Mouse (Mus musculus): Measurements from ENCODE around the gene Il23a. TPM values are rescaled to one million over a fixed set of nuclear protein-coding genes. Genes with fewer than 3 reads are reported as not detected.
"Not testable (repeated sequence)": the region's sequence is repeated elsewhere in the genome, so short reads cannot be mapped to it uniquely, and the experiment has no call there.

Gene Il23a
- total RNA-seq, 2 experiments from 2014 or later, result not detected

DNA sequence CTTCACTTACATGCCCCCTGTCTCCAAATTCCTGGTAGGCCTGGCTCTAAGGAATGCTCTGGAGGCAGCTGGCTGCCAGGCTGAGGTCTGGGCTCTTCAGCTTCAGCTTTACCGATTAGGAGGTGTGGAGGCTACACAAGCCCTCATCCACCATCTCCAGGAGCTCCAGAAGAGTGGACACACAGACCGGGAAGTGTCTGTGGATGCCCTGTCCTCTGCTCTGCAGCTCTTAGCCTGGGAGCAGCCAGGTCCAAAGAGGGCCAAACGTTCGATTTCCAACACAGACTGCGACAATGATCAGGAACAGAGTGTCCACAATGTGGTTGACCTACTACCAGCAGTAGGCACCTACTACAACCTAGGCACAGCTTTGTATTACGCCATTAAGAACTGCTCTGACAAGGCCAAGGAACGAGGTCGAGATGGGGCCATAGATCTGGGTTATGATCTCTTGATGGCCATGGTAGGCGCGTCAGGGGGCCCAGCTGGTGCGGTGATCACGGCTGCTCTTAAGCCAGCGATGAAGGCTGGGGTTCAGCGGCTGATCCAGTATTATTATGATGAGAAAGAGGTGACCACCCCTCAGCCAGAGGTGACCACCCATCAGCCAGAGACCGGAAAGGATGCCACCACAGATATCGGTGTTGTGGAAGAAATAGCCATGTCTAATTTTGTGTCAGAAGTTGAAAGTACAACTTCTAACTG, 29.2 kb downstream of the Il23a start:
- no peak for DNase-seq (ENCODE audit: low spot score in 2 of 2)

DNA sequence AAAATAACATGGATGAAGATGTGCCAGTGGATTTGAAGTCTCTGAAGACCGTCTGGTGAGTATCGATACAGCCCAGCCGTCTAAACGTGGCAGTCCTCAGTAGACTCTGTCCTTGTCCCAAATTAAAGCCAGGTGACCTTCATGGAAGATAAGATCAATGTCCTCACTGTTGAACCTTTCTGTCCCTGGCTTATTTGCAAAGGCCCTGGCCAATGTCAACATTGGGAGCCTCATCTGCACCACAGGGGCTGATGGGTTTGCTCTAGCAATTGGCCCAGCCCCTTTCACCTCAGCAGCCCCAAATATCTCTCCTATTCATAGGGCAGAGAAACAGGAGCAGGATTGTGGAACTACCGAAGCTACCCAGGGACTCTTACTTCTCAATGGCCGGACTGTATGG, 30.2 kb downstream of the Il23a start, which contains the start of gene Apof:
Apof (plus strand) TSS at position 301 of the 400 bp plus-strand sequence.
- no peak for DNase-seq (ENCODE audit: low spot score in 2 of 2)

DNA sequence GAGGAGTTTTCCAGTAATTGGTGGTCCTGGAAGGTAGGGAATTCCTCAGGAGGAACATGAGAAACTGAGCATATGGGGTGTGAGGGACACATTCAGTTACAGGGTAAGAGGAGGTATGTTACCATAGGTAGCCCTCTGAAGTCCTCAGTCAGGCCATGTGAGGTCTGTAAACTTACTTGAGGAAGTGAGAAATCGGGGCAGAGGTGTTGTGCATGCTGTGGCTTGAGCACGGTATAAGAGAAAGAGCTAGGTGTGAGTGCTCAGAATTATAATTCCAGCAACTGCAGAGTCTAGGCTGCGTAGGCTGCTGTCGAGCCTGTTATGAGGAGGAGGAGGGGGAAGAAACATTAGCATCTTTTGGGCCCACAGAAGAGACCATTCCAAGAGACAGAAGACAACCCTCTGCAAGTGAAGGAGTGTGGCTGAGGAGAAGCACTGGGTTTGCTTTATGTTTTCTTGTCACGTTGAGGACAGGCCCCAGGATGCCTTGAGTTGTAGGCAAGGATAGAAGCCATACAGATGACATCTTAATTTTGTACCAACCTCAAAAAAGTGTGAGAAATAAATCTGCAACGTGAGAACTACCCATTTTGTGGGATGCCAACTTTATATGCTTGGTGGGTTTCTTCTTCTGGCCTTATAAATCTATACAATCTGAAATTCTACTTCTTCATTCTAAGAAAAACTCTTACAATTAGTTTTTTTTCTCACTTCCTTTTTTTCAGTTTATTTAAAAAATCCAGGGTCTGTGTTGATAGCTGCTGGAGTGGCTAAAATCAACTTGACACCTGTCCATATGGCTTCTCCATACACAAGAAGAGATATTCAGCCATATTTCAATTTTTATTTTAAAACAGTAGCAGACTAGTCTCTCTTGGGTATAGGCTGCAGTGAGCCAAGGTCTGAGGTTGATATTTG, 34.9 kb downstream of the Il23a start:
- DNase-seq (ENCODE audit: low spot score in 2 of 2), result no peak

DNA sequence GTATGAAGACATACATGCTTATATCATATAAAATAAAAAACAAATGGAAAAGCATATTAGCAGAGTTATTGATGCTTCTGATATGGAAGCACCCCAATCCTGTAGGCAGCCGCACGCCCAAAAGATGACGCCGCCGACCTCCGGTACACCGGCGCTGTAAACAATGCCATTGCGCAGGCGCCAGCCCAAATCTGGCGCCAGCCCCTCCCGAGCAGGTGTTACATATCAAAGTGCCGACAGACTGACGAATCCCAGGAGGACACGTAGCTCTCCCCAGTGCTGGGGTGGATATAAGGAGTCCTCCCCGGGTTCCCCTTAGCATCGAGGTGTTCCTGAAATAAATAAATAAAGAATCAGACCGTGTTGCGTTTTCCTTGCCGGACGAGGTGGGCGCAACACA, 36.3 kb downstream of the Il23a start:
- DNase-seq (ENCODE audit: low spot score in 2 of 2), result no peak

DNA sequence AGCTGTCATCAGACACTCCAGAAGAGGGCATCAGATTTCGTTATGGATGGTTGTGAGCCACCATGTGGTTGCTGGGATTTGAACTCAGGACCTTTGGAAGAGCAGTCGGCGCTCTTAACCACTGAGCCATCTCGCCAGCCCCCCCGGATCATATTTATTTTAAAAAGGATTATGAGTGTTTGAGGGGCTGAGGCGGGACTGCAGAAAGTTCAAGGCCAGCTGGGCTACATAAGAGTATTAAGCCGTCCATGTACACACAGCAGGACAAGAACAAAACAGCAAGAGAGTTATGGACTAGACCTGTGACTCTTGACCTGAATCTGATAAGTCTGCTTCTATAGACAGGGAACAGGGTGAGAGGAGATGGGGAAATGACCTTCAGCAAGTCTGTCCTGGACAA, 38.2 kb downstream of the Il23a start:
- not testable (repeated sequence) for DNase-seq (ENCODE audit: low spot score in 2 of 2)

DNA sequence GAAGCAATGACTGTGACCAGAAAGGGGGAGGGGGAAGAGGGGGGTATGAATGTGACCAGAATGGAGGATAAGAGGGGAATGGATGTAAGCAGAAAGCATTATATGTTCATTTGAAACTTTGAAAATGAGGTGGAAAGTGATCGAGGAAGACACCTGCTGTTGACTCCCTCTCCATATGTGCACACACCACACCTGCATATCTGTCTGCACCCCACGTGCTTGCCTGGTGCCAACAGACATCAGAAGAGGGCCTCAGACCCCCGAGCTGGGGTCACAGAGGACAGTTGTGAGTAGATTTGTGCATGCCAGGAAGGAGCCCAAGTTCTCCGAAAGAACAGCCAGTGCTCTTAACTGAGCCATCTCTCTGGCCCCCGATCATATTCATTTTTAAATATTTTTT, 38.6 kb downstream of the Il23a start:
- no peak for DNase-seq (ENCODE audit: low spot score in 2 of 2)

DNA sequence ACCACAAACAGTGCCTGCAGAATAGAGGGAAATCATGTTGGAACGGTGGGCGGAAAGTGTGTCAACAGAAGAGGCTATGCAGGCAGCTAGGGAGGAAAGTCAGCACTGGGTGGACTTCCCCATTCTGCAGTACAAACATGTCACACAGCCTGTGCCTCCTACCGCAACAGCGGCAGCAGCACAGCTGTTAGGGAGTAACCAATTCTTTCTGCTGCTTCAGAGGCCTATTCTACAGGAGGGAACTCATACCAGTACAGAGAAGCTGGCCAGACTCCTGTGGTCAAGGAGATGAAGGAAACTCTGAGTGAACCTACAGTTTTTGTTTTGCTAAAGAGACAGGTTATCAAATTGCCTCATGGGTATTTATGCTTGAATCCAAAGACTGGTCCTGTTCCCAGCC, 39.6 kb downstream of the Il23a start:
- DNase-seq (ENCODE audit: low spot score in 2 of 2), result no peak

DNA sequence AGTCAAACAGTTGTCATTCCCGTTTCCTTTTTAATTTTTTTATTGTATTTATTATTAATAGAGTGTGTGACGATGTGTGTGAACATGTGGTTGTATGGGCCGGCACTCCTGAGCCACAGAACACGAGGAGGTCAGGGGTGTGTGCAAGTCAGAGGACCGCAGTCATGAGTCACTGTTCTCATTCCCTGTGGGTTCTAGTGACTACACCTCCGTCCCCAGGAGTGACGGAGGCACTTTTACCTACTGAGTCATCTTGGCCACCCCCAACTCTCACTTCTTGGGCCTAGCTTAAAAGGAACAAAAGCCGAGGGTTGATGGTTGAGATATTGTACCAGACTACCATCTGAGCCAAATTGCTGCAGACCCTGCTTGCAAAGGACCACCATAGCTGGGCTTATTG, 42.2 kb downstream of the Il23a start:
- no peak for DNase-seq (ENCODE audit: low spot score in 2 of 2)

DNA sequence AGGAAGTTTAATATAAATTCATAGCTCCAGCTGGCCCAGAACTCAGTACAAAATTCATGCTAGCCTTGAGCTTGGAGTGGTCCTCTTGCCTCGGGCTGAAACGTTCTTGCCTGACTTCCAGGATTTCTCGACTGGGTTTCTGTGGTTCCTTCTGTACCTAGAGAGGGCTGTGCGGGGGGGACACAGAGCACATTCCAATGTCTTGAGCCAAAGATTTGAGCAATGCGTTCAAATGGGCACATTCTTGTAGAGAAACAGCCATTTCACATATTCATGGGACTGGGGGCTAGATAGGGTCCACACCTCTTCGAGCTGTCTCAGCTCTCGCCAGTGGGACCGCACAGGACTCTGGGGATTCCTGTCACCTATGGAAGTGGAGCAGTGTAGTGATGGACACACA, 42.6 kb downstream of the Il23a start:
- no peak for DNase-seq (ENCODE audit: low spot score in 2 of 2)

DNA sequence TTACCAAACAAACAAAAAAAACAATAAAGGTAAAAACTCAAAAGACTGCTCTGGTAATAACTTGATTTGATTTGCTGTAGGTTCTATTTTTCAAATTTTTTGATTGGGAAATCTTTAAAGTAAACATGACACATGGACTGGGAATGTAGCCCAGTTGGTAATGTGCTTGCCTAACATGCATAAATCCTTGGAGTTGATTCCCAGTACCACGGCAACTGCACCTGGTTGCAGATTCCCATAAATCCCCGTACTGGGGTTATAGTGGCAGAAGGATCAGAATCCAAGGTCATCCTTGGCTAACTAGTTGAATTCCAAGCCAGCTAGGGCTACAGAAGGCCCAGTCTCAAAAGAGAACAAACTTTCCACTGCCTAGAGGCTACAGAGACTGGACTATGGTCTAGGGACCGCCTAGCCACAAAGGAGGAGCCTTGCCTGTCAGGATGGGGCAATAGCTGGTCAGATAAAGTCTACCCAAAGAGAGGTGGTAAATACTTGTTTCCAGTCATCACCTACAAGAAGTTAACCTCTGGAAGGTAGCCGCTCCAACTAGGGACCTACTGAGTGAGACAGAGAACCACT, 44.8 kb downstream of the Il23a start, which contains the start of gene Apon:
Apon (plus strand) TSS at position 420 of the 579 bp plus-strand sequence.
- no peak for DNase-seq (ENCODE audit: low spot score in 2 of 2)

DNA sequence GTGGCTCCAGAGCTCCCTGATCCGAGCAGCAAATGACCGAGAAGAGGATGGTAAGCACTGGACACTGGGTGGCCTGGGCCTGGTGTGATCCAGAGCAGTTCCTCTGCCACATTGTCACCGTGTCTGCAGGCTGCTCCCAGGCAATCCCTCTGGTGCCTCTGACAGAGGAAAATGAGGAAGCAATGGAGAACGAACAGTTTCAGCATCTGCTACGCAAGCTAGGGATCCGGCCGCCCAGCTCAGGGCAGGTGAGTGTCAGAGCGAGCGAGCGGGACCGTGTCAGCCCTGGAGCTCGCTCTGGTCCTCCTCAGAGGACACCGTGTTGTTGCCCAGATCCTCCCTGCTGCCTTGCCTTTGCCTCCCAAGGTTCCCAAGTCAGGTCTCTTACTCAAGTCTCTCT, 48.0 kb downstream of the Il23a start:
- DNase-seq (ENCODE audit: low spot score in 2 of 2), result no peak

DNA sequence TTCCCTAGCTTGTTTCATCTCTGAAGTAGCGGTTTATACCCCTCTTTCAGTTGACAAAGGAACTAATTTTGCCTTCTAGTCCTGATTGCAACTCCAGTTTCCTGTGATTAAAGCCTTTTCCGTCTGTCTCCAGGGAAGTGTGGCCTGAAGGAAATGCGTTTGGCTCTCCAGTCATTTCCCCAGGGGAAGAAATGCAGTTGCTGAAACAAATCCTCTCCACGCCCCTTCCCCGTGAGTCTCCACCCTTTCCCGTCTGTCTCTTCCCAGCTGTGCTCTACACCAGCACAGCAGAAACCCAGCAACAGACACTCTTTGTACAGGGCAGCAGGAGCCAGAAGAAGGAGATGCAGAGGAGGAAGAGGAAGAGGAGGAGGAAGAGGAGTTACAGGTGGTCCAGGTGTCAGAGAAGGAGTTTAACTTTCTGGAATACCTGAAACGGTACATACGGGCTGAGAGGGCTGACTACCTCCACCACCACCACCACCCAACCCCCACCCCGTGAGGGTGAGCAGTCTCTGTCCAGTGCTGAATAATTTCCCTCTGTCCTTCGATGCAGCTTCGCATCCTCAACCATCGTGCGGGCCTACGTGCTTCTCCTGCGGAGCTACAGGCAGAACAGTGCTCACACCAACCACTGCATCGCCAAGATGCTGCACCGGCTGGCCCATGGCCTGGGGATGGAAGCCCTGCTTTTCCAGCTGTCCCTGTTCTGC, 51.4 kb downstream of the Il23a start:
- DNase-seq (ENCODE audit: low spot score in 2 of 2), result no peak

Other genes with a start within 250 kb of the Il23a start
- gene Ptges3, start 239.8 kb downstream of the Il23a start, total RNA-seq (2021), result 100 to 1,000 TPM; 152 to 160 TPM
- gene Atp5b, start 215.5 kb downstream of the Il23a start, total RNA-seq (2021), result 1,000 to 10,000 TPM; 2,157 to 2,362 TPM
- 10 to 100 TPM; 70.6 to 72.2 TPM for gene Baz2a, start 207.2 kb downstream of the Il23a start, total RNA-seq (2021)
- gene Rbms2, start 118.5 kb downstream of the Il23a start, total RNA-seq (2021), result 100 to 1,000 TPM in 1 of 2 experiments, 10 to 100 TPM in 1; 90.2 to 104 TPM
- 1 to 10 TPM; 4.8 to 8.2 TPM for gene Gls2, start 104.3 kb downstream of the Il23a start, total RNA-seq (2021)
- 10 to 100 TPM; 23.2 to 25.9 TPM for gene Spryd4, start 86.9 kb downstream of the Il23a start, total RNA-seq (2021)
- gene Mip, start 72.9 kb downstream of the Il23a start, total RNA-seq (2021), result not detected
- gene Timeless, start 66.7 kb downstream of the Il23a start, total RNA-seq (2021), result 10 to 100 TPM; 28.4 to 34.0 TPM
- 1 to 10 TPM in 1 of 2 experiments, not detected in 1; 4.7 TPM for gene Apon, start 44.7 kb downstream of the Il23a start, total RNA-seq (2021)
- 10 to 100 TPM; 13.3 to 76.4 TPM for gene Apof, start 30.1 kb downstream of the Il23a start, total RNA-seq (2021)
- 10 to 100 TPM; 41.5 to 45.9 TPM for gene Stat2, start 28.2 kb downstream of the Il23a start, total RNA-seq (2021)
- 10 to 100 TPM; 43.6 to 45.3 TPM for gene Pan2, start 4.6 kb upstream of the Il23a start, total RNA-seq (2021)
- 100 to 1,000 TPM; 178 to 188 TPM for gene Cnpy2, start 23.7 kb upstream of the Il23a start, total RNA-seq (2021)
- gene Cs, start 39.0 kb upstream of the Il23a start, total RNA-seq (2021), result 100 to 1,000 TPM; 300 to 355 TPM
- 10 to 100 TPM; 48.3 to 62.1 TPM for gene Coq10a, start 70.2 kb upstream of the Il23a start, total RNA-seq (2021)
- gene Ankrd52, start 78.4 kb upstream of the Il23a start, total RNA-seq (2021), result 10 to 100 TPM; 71.5 to 75.1 TPM
- 10 to 100 TPM in 1 of 2 experiments, 1 to 10 TPM in 1; 5.7 to 13.2 TPM for gene Slc39a5, start 102.5 kb upstream of the Il23a start, total RNA-seq (2021)
- gene Nabp2, start 112.7 kb upstream of the Il23a start, total RNA-seq (2021), result 10 to 100 TPM; 69.5 to 72.7 TPM
- gene Rnf41, start 112.9 kb upstream of the Il23a start, total RNA-seq (2021), result 10 to 100 TPM; 49.9 to 50.9 TPM
- gene Smarcc2, start 160.5 kb upstream of the Il23a start, total RNA-seq (2021), result 100 to 1,000 TPM; 138 to 157 TPM
- 100 to 1,000 TPM; 703 to 716 TPM for gene Myl6, start 195.4 kb upstream of the Il23a start, total RNA-seq (2021)
- 1 to 10 TPM; 6.8 to 8.2 TPM for gene Myl6b, start 199.9 kb upstream of the Il23a start, total RNA-seq (2021)
- 10 to 100 TPM; 30.3 to 34.5 TPM for gene Esyt1, start 227.1 kb upstream of the Il23a start, total RNA-seq (2021)
- 10 to 100 TPM; 10.9 to 11.0 TPM for gene Zc3h10, start 249.0 kb upstream of the Il23a start, total RNA-seq (2021)

Measured in adrenal gland, postnatal 4 days (tissue).